Mouse (Mus musculus) bone marrow, adult 2 months (tissue): ENCODE results near the gene Pdk1.

ENCODE experiments used
- CTCF ChIP-seq: fragments of 200-500 bp; IDR thresholded peaks from 2 replicates; pipeline ENCODE4 v1.5.1; 2011; ENCODE audit warnings: low read length, control low read depth; ENCODE audit not compliant: control insufficient read depth, insufficient read depth
- POLR2A ChIP-seq: fragments of 200-500 bp; IDR thresholded peaks from 2 replicates; pipeline ENCODE4 v1.6.1; 2011; ENCODE audit warnings: low read depth, mild to moderate bottlenecking, control low read depth, low read length, borderline replicate concordance; ENCODE audit not compliant: control insufficient read depth

GRCm38 (mm10) chr2:71878441-71878840 lies 5.4 kb downstream of the Pdk1 start:
- no peak for TF ChIP-seq POLR2A
- TF ChIP-seq CTCF = no peak
